Mouse (Mus musculus) cerebellum, adult 2 months (tissue): ENCODE results near the gene Adamtsl1.

ENCODE experiments used
- CTCF ChIP-seq: fragments of 200-500 bp; IDR thresholded peaks from 2 replicates; pipeline ENCODE4 v1.5.1; 2011; ENCODE audit warnings: low read depth, mild to moderate bottlenecking, control low read depth, low read length, moderate library complexity, borderline replicate concordance; ENCODE audit not compliant: insufficient read depth
- POLR2A ChIP-seq: fragments of 200-500 bp; IDR thresholded peaks from 2 replicates; pipeline ENCODE4 v1.6.1; 2011; ENCODE audit warnings: low read length, control low read depth, borderline replicate concordance; ENCODE audit not compliant: insufficient read depth

DNA sequence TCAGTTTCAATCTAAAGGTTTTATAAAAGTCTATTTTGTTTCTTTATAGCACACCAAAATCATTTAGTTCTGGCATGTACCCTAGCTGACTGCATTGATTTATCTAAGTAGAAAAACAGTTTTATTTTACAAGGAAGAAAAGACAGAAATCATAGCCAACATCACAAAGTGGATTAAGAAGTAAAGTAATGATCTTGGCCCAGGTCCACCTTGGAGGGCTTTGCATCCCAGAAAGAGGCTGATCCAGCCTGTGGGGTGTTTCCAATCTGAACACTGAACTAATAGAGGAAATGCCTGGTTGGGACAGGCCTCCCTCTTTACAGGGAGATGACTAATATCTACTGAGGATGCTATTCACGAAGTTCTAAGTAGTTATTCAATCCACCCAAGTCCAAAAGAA is 163.6 kb downstream of the Adamtsl1 start:
- no peak for TF ChIP-seq CTCF
- no peak for TF ChIP-seq POLR2A
